Mouse (Mus musculus) heart, adult 18-20 months (tissue): ENCODE measurements around the gene A630089N07Rik. TPM values are rescaled to one million over a fixed set of nuclear protein-coding genes. Genes with fewer than 3 reads are reported as not detected.
A peak's percentile ranks its signal among the peaks of the same experiment; 100 is the strongest.

Experiments
- DNase-seq, 2 experiments: peaks; one replicate each; pipeline ENCODE4 v3.0.0; 2021 to 2022; ENCODE audit warnings: mixed read lengths in 1 of 2
- total RNA-seq, 2 experiments: library from RNA; stranded (reverse); gene quantifications; 2 replicates each; pipeline ENCODE4 v1.2.3; 2021

A630089N07Rik gene
- total RNA-seq, 2 experiments from 2014 or later: 2.2 to 2.8 TPM

DNA sequence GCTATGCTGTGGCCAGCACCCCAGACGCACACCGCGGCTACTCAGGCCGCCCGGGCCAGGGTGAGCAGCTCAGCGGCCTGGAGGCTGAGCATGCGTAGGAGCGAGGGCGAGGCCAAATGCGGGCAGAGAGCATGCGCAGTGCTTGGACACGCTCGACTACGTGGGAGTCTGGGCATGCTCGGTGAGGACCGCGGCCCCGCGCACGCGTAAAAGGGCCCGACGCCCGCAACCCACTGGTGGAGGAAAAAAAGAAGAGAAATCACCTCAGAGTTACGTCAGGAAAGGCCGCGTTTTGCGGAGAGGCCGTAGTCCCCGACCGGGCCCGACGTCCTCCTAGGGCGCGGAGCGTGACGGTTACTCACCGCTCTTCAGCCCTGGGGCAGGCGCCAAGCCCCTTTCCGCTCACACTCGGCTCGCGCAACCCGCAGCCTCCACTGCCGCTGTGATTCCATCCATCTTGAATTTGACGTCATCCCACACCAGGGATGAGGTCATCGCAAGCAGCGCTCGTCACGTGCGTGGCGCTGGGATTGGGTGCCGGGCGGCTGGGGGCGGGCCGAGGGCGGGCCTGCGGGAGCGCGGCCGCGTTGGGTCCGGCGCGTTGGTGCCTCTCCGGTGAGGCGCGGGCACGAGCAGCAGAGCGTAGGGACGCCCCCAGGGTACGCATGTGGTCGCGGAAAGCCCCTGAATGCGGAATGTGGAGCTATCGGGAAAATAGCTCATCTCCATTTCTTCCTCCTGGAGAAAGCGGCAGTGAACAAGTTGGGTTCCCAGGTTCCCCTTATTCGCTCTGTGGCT lies 119.9 kb downstream of the A630089N07Rik start, which contains the start of the genes C2cd2 and Zbtb21:
C2cd2 (minus strand) TSS at position 448 of the 798 bp plus-strand sequence.
Zbtb21 (minus strand) TSS at position 472 of the 798 bp plus-strand sequence.
- peak; percentile 97 to 98 for DNase-seq

DNA sequence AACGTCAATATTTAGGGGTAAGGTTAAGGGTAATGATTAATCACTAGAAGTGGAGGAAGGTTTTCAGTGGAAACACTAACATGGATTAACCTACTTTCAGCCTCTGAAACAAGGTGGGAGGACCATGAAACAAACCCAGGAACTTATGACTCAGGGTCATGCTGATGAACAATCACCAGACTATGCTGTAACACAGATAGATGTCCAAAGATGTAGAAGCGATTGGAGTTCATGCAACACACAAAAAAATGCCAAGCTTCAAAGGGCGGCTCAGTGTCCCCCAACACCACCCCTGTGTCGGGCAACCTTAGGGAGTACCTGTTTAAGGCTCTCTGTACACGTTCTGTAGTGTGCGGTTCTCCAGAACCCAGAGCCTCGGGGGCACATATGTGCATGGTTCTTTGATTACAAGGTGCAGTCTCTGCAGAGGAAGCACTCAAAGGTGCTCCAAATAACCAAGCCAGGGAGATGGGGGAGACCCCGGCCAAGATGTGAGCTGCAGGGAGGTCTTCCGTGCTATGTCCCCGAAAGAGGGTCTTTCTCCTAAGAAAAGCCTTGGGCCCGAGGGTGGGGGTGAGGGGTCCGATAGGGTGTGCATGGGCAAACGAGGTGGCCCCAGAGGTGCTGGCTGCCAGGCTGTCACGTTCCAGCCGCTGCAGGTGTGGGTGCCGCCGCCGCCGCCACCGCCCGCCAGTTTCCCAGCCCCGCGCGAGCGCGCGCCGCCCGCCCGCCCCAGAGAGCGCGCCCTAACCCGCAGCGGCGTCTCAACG lies 120.7 kb downstream of the A630089N07Rik start:
- DNase-seq: no peak

DNA sequence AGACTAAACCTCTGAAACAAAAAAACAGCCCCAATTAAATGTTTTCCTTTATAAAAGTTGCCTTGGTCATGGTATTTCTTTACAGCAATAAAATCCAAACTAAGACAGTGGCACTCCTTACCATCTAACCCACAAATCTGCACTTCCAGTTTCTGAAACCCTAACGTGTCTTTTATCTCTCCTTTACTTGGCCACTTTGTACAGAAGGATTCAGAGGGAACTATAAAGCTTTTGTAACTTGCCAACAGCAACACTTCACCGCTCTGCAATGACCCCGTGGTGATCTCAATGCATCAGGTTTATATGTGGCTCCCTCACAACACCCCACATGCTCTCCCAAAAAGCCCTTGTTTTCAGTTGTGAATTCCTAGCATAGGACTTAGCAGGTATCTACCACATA lies 121.9 kb downstream of the A630089N07Rik start:
- no peak for DNase-seq

- DNase-seq: no peak
Measured at GRCm38 (mm10) chr16:97958401-97958973, 123.8 kb downstream of the A630089N07Rik start.

DNA sequence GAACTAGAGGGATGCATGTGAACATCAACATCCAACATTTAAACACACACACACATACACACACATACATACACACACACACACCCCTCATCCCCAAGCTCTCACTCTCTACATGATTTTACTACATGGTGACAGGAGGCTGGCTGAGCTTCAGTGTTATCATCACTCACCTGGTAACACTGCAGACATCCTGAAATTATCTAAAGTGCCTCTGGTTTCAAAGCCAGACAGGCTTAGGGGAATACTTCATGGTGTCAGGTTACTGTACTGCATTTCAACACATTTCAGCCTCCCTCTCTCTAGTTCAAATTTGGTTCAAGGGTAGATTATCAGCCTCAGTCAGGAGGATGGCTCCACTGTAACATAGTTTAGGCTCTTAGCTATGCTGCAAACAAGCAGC lies 124.6 kb downstream of the A630089N07Rik start:
- DNase-seq: peak; percentile 56 to 61

GRCm38 (mm10) chr16:97956011-97956410 lies 126.2 kb downstream of the A630089N07Rik start:
- no peak for DNase-seq

- DNase-seq: no peak
Measured at GRCm38 (mm10) chr16:97953300-97953699, 128.9 kb downstream of the A630089N07Rik start.

DNA sequence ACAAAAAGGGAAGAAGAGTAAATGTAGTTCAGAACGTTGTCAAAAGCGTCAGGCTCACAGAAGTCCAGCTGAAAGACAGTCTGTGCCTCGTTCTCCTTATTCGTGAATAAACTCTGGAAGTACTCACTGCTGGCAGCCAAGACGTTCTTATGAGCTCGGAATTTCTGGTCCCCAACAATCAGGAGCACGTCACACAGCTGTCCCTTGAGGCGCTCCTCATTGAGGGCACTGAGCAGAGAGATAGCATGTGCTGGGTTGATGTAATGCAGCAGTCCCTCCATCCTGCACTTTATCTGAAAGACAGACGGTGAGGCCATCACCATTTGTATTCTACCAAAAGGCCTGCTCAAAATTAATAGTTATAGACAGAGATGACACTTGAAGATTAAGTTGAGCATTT lies 129.4 kb downstream of the A630089N07Rik start:
- DNase-seq: no peak

DNA sequence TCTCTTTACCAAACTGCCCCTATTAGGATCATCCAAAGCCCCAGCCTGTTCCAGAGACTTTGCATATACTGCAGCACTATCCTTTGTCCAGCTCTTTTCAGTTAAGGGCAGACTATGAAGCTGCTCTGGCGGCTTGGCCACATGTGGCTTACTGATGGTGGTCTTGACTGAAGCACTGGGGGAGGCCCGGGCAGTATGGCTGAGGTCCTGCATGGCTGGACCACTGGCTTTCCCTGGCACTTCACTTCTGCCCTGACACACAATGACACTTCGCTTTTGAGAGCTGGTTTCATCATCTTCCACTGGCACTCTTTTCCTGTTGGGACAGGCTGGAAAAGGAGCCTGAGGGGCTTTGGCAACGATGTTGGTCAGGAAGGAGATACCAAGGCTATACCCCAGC lies 129.9 kb downstream of the A630089N07Rik start:
- no peak for DNase-seq

Other genes with a start within 250 kb of the A630089N07Rik start
- gene Prdm15, start 230.6 kb downstream of the A630089N07Rik start, total RNA-seq: 1 to 10 TPM; 5.4 to 6.0 TPM
- 10 to 100 TPM; 27.0 to 29.6 TPM for gene C2cd2, start 119.9 kb downstream of the A630089N07Rik start, total RNA-seq
- gene Zbtb21, start 119.8 kb downstream of the A630089N07Rik start, total RNA-seq: 10 to 100 TPM; 10.9 to 11.4 TPM
- 1 to 10 TPM; 3.4 to 6.6 TPM for gene B230307C23Rik, start 85.1 kb downstream of the A630089N07Rik start, total RNA-seq